Mouse (Mus musculus): ENCODE data around the gene Itgb8. TPM values are rescaled to one million over a fixed set of nuclear protein-coding genes. Genes with fewer than 3 reads are reported as not detected.

Itgb8 gene
- polyA plus RNA-seq, 1 experiment: 0.14 TPM

GRCm38 (mm10) chr12:119147753-119148152 lies 90.8 kb downstream of the Itgb8 start:
- WGBS: 70% methylated on average over 3 of the region's 3 CpGs
- Histone ChIP-seq H3K27me3 (ENCODE audit: control insufficient read depth, insufficient read depth, low read length) (no peaks in the 10 kb centered on the region), H3K36me3 (ENCODE audit: control insufficient read depth, insufficient read depth, low read length) (no peaks in the 10 kb centered on the region), H3K4me3 (ENCODE audit: low read depth, low read length) (no peak overlapping the region), H3K4me1 (ENCODE audit: control insufficient read depth, insufficient read depth, insufficient read length, low read length) (no peaks in the 10 kb centered on the region), H3K27ac (ENCODE audit: insufficient read depth, low read depth, low read length) (no peak overlapping the region)
- TF ChIP-seq CTCF (IDR thresholded peaks at IDR 0.05; ENCODE audit: extremely low read depth, insufficient read length, insufficient replicate concordance, low read depth, low read length): no peak

- Histone ChIP-seq H3K27me3 (ENCODE audit: control insufficient read depth, insufficient read depth, low read length) (no peaks in the 10 kb centered on the region), H3K4me1 (ENCODE audit: control insufficient read depth, insufficient read depth, insufficient read length, low read length) (no peaks in the 10 kb centered on the region), H3K36me3 (ENCODE audit: control insufficient read depth, insufficient read depth, low read length) (no peaks in the 10 kb centered on the region), H3K27ac (ENCODE audit: insufficient read depth, low read depth, low read length) (no peak overlapping the region), H3K4me3 (ENCODE audit: low read depth, low read length) (no peak overlapping the region)
- 85% methylated on average over 1 of the region's 1 CpGs for WGBS
- no peak for TF ChIP-seq POLR2A (IDR thresholded peaks at IDR 0.05; ENCODE audit: low read depth, low read length)
- no peak for TF ChIP-seq CTCF (IDR thresholded peaks at IDR 0.05; ENCODE audit: extremely low read depth, insufficient read length, insufficient replicate concordance, low read depth, low read length)
Observed at GRCm38 (mm10) chr12:119146031-119146430, 92.6 kb downstream of the Itgb8 start.

DNA sequence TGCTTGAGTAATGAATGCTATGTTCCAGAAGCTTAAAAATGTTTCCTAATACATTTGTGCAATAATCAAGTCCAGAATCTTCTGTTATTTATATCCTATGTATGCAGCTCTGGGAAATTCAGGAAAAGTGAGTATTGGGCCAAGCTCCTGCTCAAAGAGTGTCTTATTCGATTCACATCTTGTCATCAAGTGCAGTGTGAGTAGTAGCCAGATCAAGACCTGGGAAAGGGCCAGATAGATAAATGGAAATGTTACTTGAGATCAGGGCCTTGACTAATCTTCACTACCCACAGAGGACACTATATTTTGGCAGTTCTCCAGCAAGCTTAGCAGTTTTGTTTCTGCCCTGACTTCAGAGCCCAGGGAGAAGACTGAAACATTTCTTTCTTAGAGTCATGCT lies 100.7 kb downstream of the Itgb8 start:
- Histone ChIP-seq H3K4me1 (ENCODE audit: control insufficient read depth, insufficient read depth, insufficient read length, low read length) (no peaks in the 10 kb centered on the region), H3K4me3 (ENCODE audit: low read depth, low read length) (no peak overlapping the region), H3K27me3 (ENCODE audit: control insufficient read depth, insufficient read depth, low read length) (no peaks in the 10 kb centered on the region), H3K27ac (ENCODE audit: insufficient read depth, low read depth, low read length) (no peak overlapping the region), H3K36me3 (ENCODE audit: control insufficient read depth, insufficient read depth, low read length) (no peaks in the 10 kb centered on the region)
- 59% methylated on average over 1 of the region's 1 CpGs for WGBS
- TF ChIP-seq POLR2A (IDR thresholded peaks at IDR 0.05; ENCODE audit: low read depth, low read length) (no peak), CTCF (IDR thresholded peaks at IDR 0.05; ENCODE audit: extremely low read depth, insufficient read length, insufficient replicate concordance, low read depth, low read length) (no peak)

DNA sequence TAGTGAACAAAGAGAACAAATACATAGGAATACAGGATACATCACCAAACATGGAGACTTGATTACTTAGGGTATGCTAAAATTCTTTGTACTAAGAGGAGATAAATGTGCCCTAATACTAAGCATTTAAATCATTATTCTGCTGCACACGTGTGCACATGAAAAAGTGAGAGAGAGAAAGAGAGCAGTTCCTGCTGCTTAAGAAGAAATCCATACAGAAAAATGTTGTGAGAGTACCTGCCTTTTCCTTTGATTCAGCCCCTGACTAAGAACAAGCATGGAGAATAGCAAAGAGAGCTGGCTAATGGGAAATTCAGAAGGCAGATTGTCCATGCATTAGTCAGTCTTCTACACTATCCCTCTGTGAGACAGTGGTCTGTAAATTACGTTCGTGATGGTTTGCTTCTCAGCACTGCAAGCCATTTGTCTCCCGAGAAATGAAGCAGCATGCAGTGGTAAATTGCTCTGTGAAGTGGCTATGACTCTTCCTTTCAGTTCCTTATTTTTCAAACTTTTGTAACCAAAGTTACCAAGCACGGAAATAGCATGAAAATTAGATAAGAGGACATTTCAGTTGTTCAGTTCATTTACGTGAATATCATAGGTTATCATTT lies 125.0 kb downstream of the Itgb8 start:
- TF ChIP-seq POLR2A (IDR thresholded peaks at IDR 0.05; ENCODE audit: low read depth, low read length): no peak
- no peak for TF ChIP-seq CTCF (IDR thresholded peaks at IDR 0.05; ENCODE audit: extremely low read depth, insufficient read length, insufficient replicate concordance, low read depth, low read length)
- no peaks in the 10 kb centered on the region for H3K36me3 ChIP-seq (ENCODE audit: control insufficient read depth, insufficient read depth, low read length)
- H3K4me3 ChIP-seq (ENCODE audit: low read depth, low read length): no peak overlapping the region
- H3K27ac ChIP-seq (ENCODE audit: insufficient read depth, low read depth, low read length): no peak overlapping the region
- no peaks in the 10 kb centered on the region for H3K4me1 ChIP-seq (ENCODE audit: control insufficient read depth, insufficient read depth, insufficient read length, low read length)
- no peaks in the 10 kb centered on the region for H3K27me3 ChIP-seq (ENCODE audit: control insufficient read depth, insufficient read depth, low read length)
- WGBS: 54% methylated on average over 6 of the region's 6 CpGs

DNA sequence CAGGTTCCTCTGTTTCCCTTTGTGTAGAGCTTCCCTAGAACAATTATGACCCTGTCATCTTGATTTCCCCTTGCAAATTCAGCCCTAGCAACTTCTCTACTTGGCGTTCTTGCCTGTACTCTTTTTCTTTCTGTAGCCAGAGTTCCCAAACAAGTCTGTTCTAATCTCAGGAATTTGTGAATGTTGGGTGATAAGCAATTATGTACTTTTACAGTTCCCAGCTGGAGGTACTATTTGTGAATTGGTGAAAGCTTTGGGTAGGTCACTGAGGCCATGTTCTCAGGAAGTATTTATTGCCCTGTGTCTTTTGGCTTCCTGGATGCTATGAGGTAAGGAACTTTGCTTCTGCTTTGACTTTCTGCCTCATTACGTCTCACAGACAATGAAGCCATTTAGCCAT lies 128.5 kb downstream of the Itgb8 start:
- Histone ChIP-seq H3K4me3 (ENCODE audit: low read depth, low read length) (no peak overlapping the region), H3K4me1 (ENCODE audit: control insufficient read depth, insufficient read depth, insufficient read length, low read length) (no peaks in the 10 kb centered on the region), H3K27me3 (ENCODE audit: control insufficient read depth, insufficient read depth, low read length) (no peaks in the 10 kb centered on the region), H3K27ac (ENCODE audit: insufficient read depth, low read depth, low read length) (no peak overlapping the region), H3K36me3 (ENCODE audit: control insufficient read depth, insufficient read depth, low read length) (no peaks in the 10 kb centered on the region)
- 26% methylated on average over 2 of the region's 2 CpGs for WGBS
- no peak for TF ChIP-seq POLR2A (IDR thresholded peaks at IDR 0.05; ENCODE audit: low read depth, low read length)
- no peak for TF ChIP-seq CTCF (IDR thresholded peaks at IDR 0.05; ENCODE audit: extremely low read depth, insufficient read length, insufficient replicate concordance, low read depth, low read length)

Other genes with a start within 250 kb of the Itgb8 start
- 0.08 TPM in 1 of 2 replicates, not detected in the other for gene Macc1, start 75.5 kb upstream of the Itgb8 start, polyA plus RNA-seq (2012; rRNA removed)

Measured in small intestine, adult 2 months (tissue).